Mouse (Mus musculus) hindbrain, postnatal 0 days (tissue): ENCODE measurements at regions not wholly inside any gene's neighbourhood (a gene's known extent, or its start where the extent isn't known, plus 50 kb on each side); places are given as distances from the start of the nearest gene placed in this dataset.

Experiments
- ATAC-seq: fragments of 200-750 bp; cut with Nextera tagmentation; 2 replicates; pipeline ENCODE4 v1.8.0; 2017; ENCODE audit warnings: mild to moderate bottlenecking, moderate TSS enrichment, moderate library complexity
- DNase-seq: peaks from one replicate; pipeline ENCODE4 v3.0.0-alpha.2; 2015; ENCODE audit warnings: low spot score
- H3K27ac ChIP-seq: fragments of 300-500 bp; sonication (generic); 2 replicates; pipeline ENCODE4 v1.5.1; 2014; ENCODE audit warnings: mild to moderate bottlenecking
- H3K27me3 ChIP-seq: fragments of 300-500 bp; sonication (generic); 2 replicates; pipeline ENCODE4 v1.6.1; 2014; ENCODE audit warnings: low read length, mixed read lengths; ENCODE audit not compliant: insufficient read depth
- H3K36me3 ChIP-seq: fragments of 300-500 bp; sonication (generic); 2 replicates; pipeline ENCODE4 v1.6.1; 2014; ENCODE audit warnings: low read length, mixed read lengths; ENCODE audit not compliant: insufficient read depth
- H3K4me1 ChIP-seq: fragments of 300-500 bp; sonication (generic); 2 replicates; pipeline ENCODE4 v1.6.1; 2014; ENCODE audit warnings: antibody characterized with exemption, low read length, mixed read lengths; ENCODE audit not compliant: insufficient read depth
- H3K4me2 ChIP-seq: fragments of 300-500 bp; sonication (generic); 2 replicates; pipeline ENCODE4 v1.6.1; 2014; ENCODE audit warnings: low read depth, mild to moderate bottlenecking, low read length, moderate library complexity, mixed read lengths
- H3K4me3 ChIP-seq: fragments of 300-500 bp; sonication (generic); 2 replicates; pipeline ENCODE4 v1.5.1; 2014; ENCODE audit warnings: low read length
- H3K9ac ChIP-seq: fragments of 300-500 bp; sonication (generic); replicated peaks from 2 replicates; pipeline ENCODE4 v1.6.1; 2014; ENCODE audit warnings: mild to moderate bottlenecking, low read length, moderate library complexity, mixed read lengths
- H3K9me3 ChIP-seq: fragments of 300-500 bp; sonication (generic); 2 replicates; pipeline ENCODE4 v1.6.1; 2016; ENCODE audit warnings: low read length, mixed read lengths
- CTCF ChIP-seq: IDR thresholded peaks from 2 replicates; pipeline ENCODE4 v1.5.1; 2016; ENCODE audit warnings: antibody characterized with exemption, control low read depth, low read depth
- WGBS: fragments of 180-500 bp; shearing (Covaris S2); extraction: QIAGEN DNeasy Blood & Tissue Kit; methylation state at CpG from one replicate; pipeline ENCODE4 v1.1.7; 2014; 5-methylcytosine and 5-hydroxymethylcytosine counted together

GRCm38 (mm10) chr6:84514623-84515022 lies 79.1 kb downstream of the Cyp26b1 start:
- peak; percentile 53; the same call in 1 of the 2 replicates for ATAC-seq
- H3K27me3 ChIP-seq = no peaks in the 10 kb centered on the region
- no peaks in the 10 kb centered on the region for H3K36me3 ChIP-seq
- no peak overlapping the region for H3K4me2 ChIP-seq
- H3K4me1 ChIP-seq = no peaks in the 10 kb centered on the region
- 16% methylated on average over 3 of the region's 3 CpGs for WGBS
- TF ChIP-seq CTCF = no peak
- no peak overlapping the region for H3K27ac ChIP-seq
- peak; percentile 6 for DNase-seq
- no peak overlapping the region for H3K4me3 ChIP-seq
- no peak overlapping the region for H3K9ac ChIP-seq
- no peaks in the 10 kb centered on the region for H3K9me3 ChIP-seq

GRCm38 (mm10) chr6:84508598-84508997 lies 85.1 kb downstream of the Cyp26b1 start:
- 74% methylated on average over 3 of the region's 3 CpGs for WGBS
- Histone ChIP-seq H3K9ac (no peak overlapping the region), H3K36me3 (no peaks in the 10 kb centered on the region), H3K27ac (no peak overlapping the region), H3K27me3 (no peaks in the 10 kb centered on the region), H3K4me1 (no peaks in the 10 kb centered on the region), H3K4me3 (no peak overlapping the region), H3K4me2 (no peak overlapping the region), H3K9me3 (no peaks in the 10 kb centered on the region)
- DNase-seq (no peak), ATAC-seq (no peak)
- TF ChIP-seq CTCF = no peak

GRCm38 (mm10) chr6:84506675-84507074 lies 87.0 kb downstream of the Cyp26b1 start:
- Histone ChIP-seq H3K27me3 (no peaks in the 10 kb centered on the region), H3K4me3 (no peak overlapping the region), H3K9me3 (no peaks in the 10 kb centered on the region), H3K27ac (no peak overlapping the region), H3K4me1 (no peaks in the 10 kb centered on the region), H3K9ac (no peak overlapping the region), H3K4me2 (no peak overlapping the region), H3K36me3 (no peaks in the 10 kb centered on the region)
- DNase-seq (no peak), ATAC-seq (no peak)
- 17% methylated on average over 1 of the region's 1 CpGs for WGBS
- peak; percentile 35; the same call in 1 of the 2 replicates for TF ChIP-seq CTCF

GRCm38 (mm10) chr6:84500255-84500886 lies 93.3 kb downstream of the Cyp26b1 start:
- no peak for DNase-seq
- Histone ChIP-seq H3K27ac (no peak overlapping the region), H3K36me3 (no peaks in the 10 kb centered on the region), H3K4me1 (no peaks in the 10 kb centered on the region), H3K4me2 (no peak overlapping the region), H3K27me3 (no peaks in the 10 kb centered on the region), H3K4me3 (no peak overlapping the region), H3K9ac (no peak overlapping the region), H3K9me3 (no peaks in the 10 kb centered on the region)
- WGBS = 38% methylated on average over 13 of the region's 13 CpGs
- TF ChIP-seq CTCF = no peak
- no peak for ATAC-seq

DNA sequence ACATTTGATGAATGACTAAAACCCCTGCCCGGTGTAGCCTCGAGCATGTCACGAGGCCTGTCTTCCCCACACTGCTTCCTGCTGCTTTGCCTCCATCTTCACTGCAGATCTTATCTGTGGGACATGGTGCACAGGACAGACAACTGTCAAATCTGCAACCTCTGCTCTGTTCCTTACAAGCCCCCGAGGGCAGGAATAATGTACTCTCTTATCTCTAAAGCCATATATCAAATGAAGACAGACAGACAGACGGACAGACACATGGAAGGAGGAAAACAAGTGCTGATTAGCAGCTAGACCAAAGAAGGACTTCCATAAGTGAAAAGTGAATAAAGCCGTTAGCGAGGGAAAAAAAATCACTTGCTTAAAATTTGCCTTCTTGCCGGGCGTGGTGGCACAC lies 95.6 kb downstream of the Cyp26b1 start:
- ATAC-seq (no peak), DNase-seq (no peak)
- TF ChIP-seq CTCF = no peak
- Histone ChIP-seq H3K9ac (no peak overlapping the region), H3K36me3 (no peaks in the 10 kb centered on the region), H3K4me1 (no peaks in the 10 kb centered on the region), H3K9me3 (no peaks in the 10 kb centered on the region), H3K4me2 (no peak overlapping the region), H3K4me3 (no peak overlapping the region), H3K27me3 (no peaks in the 10 kb centered on the region), H3K27ac (no peak overlapping the region)
- 82% methylated on average over 9 of the region's 9 CpGs for WGBS

- no peaks in the 10 kb centered on the region for H3K36me3 ChIP-seq
- no peak overlapping the region for H3K27ac ChIP-seq
- no peaks in the 10 kb centered on the region for H3K9me3 ChIP-seq
- WGBS = 89% methylated on average over 6 of the region's 6 CpGs
- H3K4me1 ChIP-seq = no peaks in the 10 kb centered on the region
- no peak overlapping the region for H3K9ac ChIP-seq
- H3K27me3 ChIP-seq = no peaks in the 10 kb centered on the region
- no peak for TF ChIP-seq CTCF
- no peak for DNase-seq
- no peak overlapping the region for H3K4me2 ChIP-seq
- no peak for ATAC-seq
- no peak overlapping the region for H3K4me3 ChIP-seq
Observed at GRCm38 (mm10) chr6:84493676-84494075, 100.0 kb downstream of the Cyp26b1 start.

GRCm38 (mm10) chr6:84493169-84493568 lies 100.5 kb downstream of the Cyp26b1 start:
- Histone ChIP-seq H3K27me3 (no peaks in the 10 kb centered on the region), H3K4me1 (no peaks in the 10 kb centered on the region), H3K4me2 (no peak overlapping the region), H3K9me3 (no peaks in the 10 kb centered on the region), H3K9ac (no peak overlapping the region), H3K4me3 (no peak overlapping the region), H3K27ac (no peak overlapping the region), H3K36me3 (no peaks in the 10 kb centered on the region)
- WGBS = 67% methylated on average over 8 of the region's 8 CpGs
- DNase-seq = no peak
- no peak for ATAC-seq
- no peak for TF ChIP-seq CTCF
